Mouse (Mus musculus) forebrain, embryonic 14.5 days (tissue): ENCODE results near the gene Slc35b2. TPM values are rescaled to one million over a fixed set of nuclear protein-coding genes. Genes with fewer than 3 reads are reported as not detected.
A peak's percentile ranks its signal among the peaks of the same experiment; 100 is the strongest.

Experiments used
- ATAC-seq: fragments of 200-750 bp; cut with Nextera tagmentation; 2 replicates; pipeline ENCODE4 v1.8.0; 2017; ENCODE audit warnings: mild to moderate bottlenecking, moderate library complexity
- DNase-seq: peaks from one replicate; pipeline ENCODE4 v3.0.0-alpha.2; 2015; ENCODE audit warnings: low spot score
- H3K27ac ChIP-seq: fragments of 300-500 bp; sonication (generic); 2 replicates; pipeline ENCODE4 v1.5.1; 2014; ENCODE audit warnings: low read depth, mild to moderate bottlenecking, control low read depth, low read length, moderate library complexity
- H3K27me3 ChIP-seq: fragments of 300-500 bp; sonication (generic); replicated peaks from 2 replicates; pipeline ENCODE4 v1.6.1; 2014; ENCODE audit warnings: low read length, control low read depth, mixed read lengths; ENCODE audit not compliant: control insufficient read depth, insufficient read depth
- H3K36me3 ChIP-seq: fragments of 300-500 bp; sonication (generic); 2 replicates; pipeline ENCODE4 v1.6.1; 2014; ENCODE audit warnings: low read length, control low read depth; ENCODE audit not compliant: control insufficient read depth, insufficient read depth
- H3K4me1 ChIP-seq: fragments of 300-500 bp; sonication (generic); 2 replicates; pipeline ENCODE4 v1.6.1; 2014; ENCODE audit warnings: antibody characterized with exemption, low read length, control low read depth; ENCODE audit not compliant: control insufficient read depth, insufficient read depth
- H3K4me2 ChIP-seq: fragments of 300-500 bp; sonication (generic); 2 replicates; pipeline ENCODE4 v1.6.1; 2014; ENCODE audit warnings: mild to moderate bottlenecking, control low read depth, low read length
- H3K4me3 ChIP-seq: fragments of 300-500 bp; sonication (generic); 2 replicates; pipeline ENCODE4 v1.5.1; 2014; ENCODE audit warnings: low read depth, low read length, control low read depth
- H3K9ac ChIP-seq: fragments of 300-500 bp; sonication (generic); 2 replicates; pipeline ENCODE4 v1.6.1; 2014; ENCODE audit warnings: mild to moderate bottlenecking, low read length, control low read depth, moderate library complexity
- H3K9me3 ChIP-seq: fragments of 300-500 bp; sonication (generic); replicated peaks from 2 replicates; pipeline ENCODE4 v1.6.1; 2016; ENCODE audit warnings: low read length, control low read depth, mixed read lengths; ENCODE audit not compliant: control insufficient read depth
- WGBS: fragments of 180-500 bp; shearing (Covaris S2); extraction: QIAGEN DNeasy Blood & Tissue Kit; methylation state at CpG from one replicate; pipeline ENCODE4 v1.1.7; 2014; 5-methylcytosine and 5-hydroxymethylcytosine counted together
- polyA plus RNA-seq: library from polyadenylated mRNA; unstranded; fragments of >200 nt; fragmentation: Nextera tagmentation; extraction: Ambion mirVana; gene quantifications from 2 replicates; pipeline ENCODE4 v1.2.1, GENCODE M21; 2014

Slc35b2 gene
- polyA plus RNA-seq, 1 experiment from 2014 or later = 102 TPM

- H3K4me1 ChIP-seq = peaks cover 5% of the 10 kb centered on the region; the same call in 1 of the 2 replicates
- H3K36me3 ChIP-seq = no peaks in the 10 kb centered on the region
- no peak overlapping the region for H3K4me2 ChIP-seq
- no peaks in the 10 kb centered on the region for H3K27me3 ChIP-seq
- H3K4me3 ChIP-seq = no peak overlapping the region
- H3K27ac ChIP-seq = peak overlapping the region; percentile 72
- DNase-seq (peak; percentile 61), ATAC-seq (peak; percentile 44)
- H3K9me3 ChIP-seq = no peaks in the 10 kb centered on the region
- peak overlapping the region; percentile 36 for H3K9ac ChIP-seq
- WGBS = 34% methylated on average over 12 of the region's 12 CpGs
Measured at GRCm38 (mm10) chr17:45584096-45584896, 20.6 kb downstream of the Slc35b2 start.

GRCm38 (mm10) chr17:45584939-45585678 is 21.4 kb downstream of the Slc35b2 start:
- H3K4me1 ChIP-seq = peaks cover 5% of the 10 kb centered on the region; the same call in 1 of the 2 replicates
- H3K27ac ChIP-seq = peak overlapping the region; percentile 72
- peak; percentile 68 for ATAC-seq
- no peaks in the 10 kb centered on the region for H3K27me3 ChIP-seq
- H3K9ac ChIP-seq = no peak overlapping the region
- WGBS = 30% methylated on average over 14 of the region's 14 CpGs
- peak; percentile 73 for DNase-seq
- no peaks in the 10 kb centered on the region for H3K9me3 ChIP-seq
- H3K36me3 ChIP-seq = no peaks in the 10 kb centered on the region
- H3K4me2 ChIP-seq = no peak overlapping the region
- H3K4me3 ChIP-seq = no peak overlapping the region

GRCm38 (mm10) chr17:45585725-45586448 is 22.2 kb downstream of the Slc35b2 start:
- WGBS = 61% methylated on average over 23 of the region's 23 CpGs
- H3K9me3 ChIP-seq = no peaks in the 10 kb centered on the region
- H3K4me3 ChIP-seq = no peak overlapping the region
- H3K4me2 ChIP-seq = no peak overlapping the region
- ATAC-seq (no peak), DNase-seq (no peak)
- no peaks in the 10 kb centered on the region for H3K27me3 ChIP-seq
- peaks cover 5% of the 10 kb centered on the region; the same call in 1 of the 2 replicates for H3K4me1 ChIP-seq
- no peak overlapping the region for H3K9ac ChIP-seq
- no peaks in the 10 kb centered on the region for H3K36me3 ChIP-seq
- H3K27ac ChIP-seq = no peak overlapping the region

- H3K9me3 ChIP-seq = no peaks in the 10 kb centered on the region
- H3K4me1 ChIP-seq = 0 out of 2 replicates have a peak, but pooled peaks cover 5% of the 10 kb centered on the region
- H3K36me3 ChIP-seq = no peaks in the 10 kb centered on the region
- no peak for DNase-seq
- H3K27ac ChIP-seq = no peak overlapping the region
- no peak overlapping the region for H3K9ac ChIP-seq
- ATAC-seq = no peak
- H3K27me3 ChIP-seq = no peaks in the 10 kb centered on the region
- WGBS = 97% methylated on average over 3 of the region's 3 CpGs
- no peak overlapping the region for H3K4me3 ChIP-seq
- no peak overlapping the region for H3K4me2 ChIP-seq
Measured at GRCm38 (mm10) chr17:45586449-45586837, 22.8 kb downstream of the Slc35b2 start.

GRCm38 (mm10) chr17:45588370-45588769 is 24.7 kb downstream of the Slc35b2 start:
- Histone ChIP-seq H3K4me3 (no peak overlapping the region), H3K36me3 (no peaks in the 10 kb centered on the region), H3K27ac (no peak overlapping the region), H3K9ac (no peak overlapping the region), H3K27me3 (no peaks in the 10 kb centered on the region), H3K9me3 (no peaks in the 10 kb centered on the region), H3K4me1 (peaks cover 5% of the 10 kb centered on the region; the same call in 1 of the 2 replicates), H3K4me2 (no peak overlapping the region)
- 95% methylated on average over 7 of the region's 7 CpGs for WGBS
- DNase-seq = no peak
- ATAC-seq = no peak

GRCm38 (mm10) chr17:45589236-45589635 is 25.6 kb downstream of the Slc35b2 start:
- H3K4me2 ChIP-seq = no peak overlapping the region
- no peaks in the 10 kb centered on the region for H3K36me3 ChIP-seq
- ATAC-seq (no peak), DNase-seq (no peak)
- H3K27ac ChIP-seq = no peak overlapping the region
- no peaks in the 10 kb centered on the region for H3K27me3 ChIP-seq
- peaks cover 6% of the 10 kb centered on the region; the same call in 1 of the 2 replicates for H3K4me1 ChIP-seq
- no peak overlapping the region; the same call in 1 of the 2 replicates for H3K9ac ChIP-seq
- WGBS = 96% methylated on average over 7 of the region's 7 CpGs
- H3K4me3 ChIP-seq = no peak overlapping the region
- H3K9me3 ChIP-seq = no peaks in the 10 kb centered on the region

- Histone ChIP-seq H3K9me3 (no peaks in the 10 kb centered on the region), H3K4me3 (no peak overlapping the region), H3K9ac (no peak overlapping the region), H3K27ac (no peak overlapping the region), H3K4me1 (peaks cover 8% of the 10 kb centered on the region; the same call in 1 of the 2 replicates), H3K36me3 (no peaks in the 10 kb centered on the region), H3K4me2 (no peak overlapping the region), H3K27me3 (peaks cover 4% of the 10 kb centered on the region; the same call in 1 of the 2 replicates)
- 93% methylated on average over 8 of the region's 8 CpGs for WGBS
- ATAC-seq = no peak
- no peak for DNase-seq
Measured at GRCm38 (mm10) chr17:45589844-45590243, 26.2 kb downstream of the Slc35b2 start.

GRCm38 (mm10) chr17:45590410-45590809 is 26.7 kb downstream of the Slc35b2 start:
- Histone ChIP-seq H3K27ac (no peak overlapping the region), H3K36me3 (no peaks in the 10 kb centered on the region), H3K4me1 (peaks cover 8% of the 10 kb centered on the region; the same call in 1 of the 2 replicates), H3K9ac (no peak overlapping the region), H3K27me3 (peaks cover 4% of the 10 kb centered on the region; the same call in 1 of the 2 replicates), H3K9me3 (no peaks in the 10 kb centered on the region), H3K4me2 (no peak overlapping the region), H3K4me3 (no peak overlapping the region)
- ATAC-seq (no peak), DNase-seq (no peak)
- WGBS = 86% methylated on average over 6 of the region's 6 CpGs
